Mouse (Mus musculus) midbrain, embryonic 15.5 days (tissue): Measurements from ENCODE around the gene Bcl2. TPM values are rescaled to one million over a fixed set of nuclear protein-coding genes. Genes with fewer than 3 reads are reported as not detected.

Source experiments
- ATAC-seq: fragments of 200-750 bp; cut with Nextera tagmentation; replicated peaks from 2 replicates; pipeline ENCODE4 v1.8.0; 2017; ENCODE audit warnings: moderate TSS enrichment
- H3K27ac ChIP-seq: fragments of 300-500 bp; sonication (generic); 2 replicates; pipeline ENCODE4 v1.5.1; 2015; ENCODE audit warnings: mild to moderate bottlenecking, inconsistent platforms
- H3K27me3 ChIP-seq: fragments of 300-500 bp; sonication (generic); replicated peaks from 2 replicates; pipeline ENCODE4 v1.6.1; 2015; ENCODE audit warnings: inconsistent platforms
- H3K36me3 ChIP-seq: fragments of 300-500 bp; sonication (generic); replicated peaks from 2 replicates; pipeline ENCODE4 v1.6.1; 2015; ENCODE audit warnings: inconsistent platforms
- H3K4me1 ChIP-seq: fragments of 300-500 bp; sonication (generic); 2 replicates; pipeline ENCODE4 v1.6.1; 2015; ENCODE audit warnings: inconsistent platforms
- H3K4me2 ChIP-seq: fragments of 300-500 bp; sonication (generic); 2 replicates; pipeline ENCODE4 v1.6.1; 2015; ENCODE audit warnings: inconsistent platforms, mild to moderate bottlenecking, moderate library complexity
- H3K4me3 ChIP-seq: fragments of 300-500 bp; sonication (generic); 2 replicates; pipeline ENCODE4 v1.5.1; 2015; ENCODE audit warnings: mild to moderate bottlenecking, inconsistent platforms
- H3K9ac ChIP-seq: fragments of 300-500 bp; sonication (generic); 2 replicates; pipeline ENCODE4 v1.6.1; 2015; ENCODE audit warnings: mild to moderate bottlenecking, inconsistent platforms
- H3K9me3 ChIP-seq: fragments of 300-500 bp; sonication (generic); 2 replicates; pipeline ENCODE4 v1.6.1; 2016; ENCODE audit warnings: inconsistent platforms
- WGBS: fragments of 180-500 bp; shearing (Covaris S2); methylation state at CpG from one replicate; pipeline ENCODE4 v1.1.7; 2015; ENCODE audit warnings: mixed read lengths; 5-methylcytosine and 5-hydroxymethylcytosine counted together
- polyA plus RNA-seq: library from polyadenylated mRNA; unstranded; fragments of >200 nt; fragmentation: Nextera tagmentation; extraction: Ambion mirVana; gene quantifications from 2 replicates; pipeline ENCODE4 v1.2.1, GENCODE M21; 2015

Bcl2 gene
- polyA plus RNA-seq, 1 experiment from 2014 or later = 15.6 TPM

DNA sequence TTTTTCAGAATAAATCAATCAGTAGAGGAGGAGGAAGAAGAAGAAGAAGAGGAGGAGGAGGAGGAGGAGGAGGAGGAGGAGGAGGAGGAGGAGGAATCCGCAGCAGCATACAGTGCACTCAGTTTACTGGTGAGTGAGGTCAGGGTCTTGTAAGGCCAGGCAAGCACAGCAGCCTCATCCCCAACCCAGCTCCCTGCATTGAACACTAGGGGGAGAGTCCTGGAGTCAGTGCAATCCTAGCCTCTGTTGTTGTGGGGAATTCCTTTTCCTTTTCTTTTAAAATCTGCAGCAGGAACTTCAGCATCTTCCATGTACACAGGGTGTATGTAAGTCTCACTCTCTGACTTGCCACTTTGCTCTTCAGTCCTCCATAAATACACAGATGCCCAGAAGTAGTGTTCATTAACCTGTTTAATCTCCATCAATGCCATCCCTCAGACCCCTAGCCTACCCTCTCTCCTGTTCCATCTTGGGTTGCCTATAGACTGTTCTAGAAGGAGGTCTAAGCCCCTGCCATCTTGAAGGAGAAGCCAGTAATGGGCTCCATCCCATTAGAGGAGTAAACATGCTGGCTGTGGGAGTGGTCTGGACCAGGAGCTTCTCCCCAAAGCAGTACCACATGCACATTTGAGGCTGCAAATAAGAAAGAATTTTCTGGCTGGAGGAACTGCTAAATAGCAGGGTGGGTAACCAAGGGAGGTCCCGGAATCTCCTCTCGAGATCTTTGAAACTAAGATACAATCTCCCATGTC lies 85.2 kb downstream of the Bcl2 start:
- no peak overlapping the region for H3K9ac ChIP-seq
- no peak overlapping the region for H3K4me2 ChIP-seq
- no peaks in the 10 kb centered on the region for H3K36me3 ChIP-seq
- no peaks in the 10 kb centered on the region for H3K27me3 ChIP-seq
- H3K9me3 ChIP-seq = no peaks in the 10 kb centered on the region
- peak; percentile 48 for ATAC-seq
- peaks cover 13% of the 10 kb centered on the region for H3K4me1 ChIP-seq
- no peak overlapping the region for H3K4me3 ChIP-seq
- 43% methylated on average over 3 of the region's 3 CpGs for WGBS
- H3K27ac ChIP-seq = peak overlapping the region; percentile 54; the same call in 1 of the 2 replicates

GRCm38 (mm10) chr1:106628279-106628678 lies 85.8 kb downstream of the Bcl2 start:
- ATAC-seq = no peak
- no peak overlapping the region for H3K9ac ChIP-seq
- H3K36me3 ChIP-seq = no peaks in the 10 kb centered on the region
- no peak overlapping the region for H3K4me2 ChIP-seq
- no peaks in the 10 kb centered on the region for H3K9me3 ChIP-seq
- no peaks in the 10 kb centered on the region for H3K27me3 ChIP-seq
- H3K4me3 ChIP-seq = no peak overlapping the region
- no peak overlapping the region for H3K27ac ChIP-seq
- peaks cover 13% of the 10 kb centered on the region for H3K4me1 ChIP-seq

DNA sequence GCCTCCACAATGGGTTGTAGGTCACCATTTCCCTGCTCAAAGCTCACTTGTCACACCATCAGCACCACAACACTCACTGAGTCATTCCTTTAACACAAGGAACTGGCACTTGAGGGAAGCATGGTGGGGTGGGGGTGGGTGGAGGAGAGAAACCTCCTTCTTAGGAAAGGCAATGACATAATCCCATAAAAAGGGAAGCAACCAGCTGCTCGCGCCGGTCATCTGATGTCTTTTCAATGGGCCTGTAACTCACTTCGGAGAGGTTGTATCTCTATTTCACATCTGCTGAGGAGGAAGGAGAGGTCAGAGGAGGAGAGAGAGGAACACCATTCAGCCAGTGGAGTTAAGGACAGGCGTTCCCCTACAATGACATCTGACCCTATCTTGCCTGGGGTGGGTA lies 86.8 kb downstream of the Bcl2 start:
- Histone ChIP-seq H3K27ac (no peak overlapping the region), H3K36me3 (no peaks in the 10 kb centered on the region), H3K4me2 (no peak overlapping the region), H3K4me3 (no peak overlapping the region), H3K27me3 (no peaks in the 10 kb centered on the region), H3K9me3 (no peaks in the 10 kb centered on the region), H3K4me1 (peaks cover 13% of the 10 kb centered on the region), H3K9ac (no peak overlapping the region)
- WGBS = 68% methylated on average over 5 of the region's 5 CpGs
- ATAC-seq = no peak

DNA sequence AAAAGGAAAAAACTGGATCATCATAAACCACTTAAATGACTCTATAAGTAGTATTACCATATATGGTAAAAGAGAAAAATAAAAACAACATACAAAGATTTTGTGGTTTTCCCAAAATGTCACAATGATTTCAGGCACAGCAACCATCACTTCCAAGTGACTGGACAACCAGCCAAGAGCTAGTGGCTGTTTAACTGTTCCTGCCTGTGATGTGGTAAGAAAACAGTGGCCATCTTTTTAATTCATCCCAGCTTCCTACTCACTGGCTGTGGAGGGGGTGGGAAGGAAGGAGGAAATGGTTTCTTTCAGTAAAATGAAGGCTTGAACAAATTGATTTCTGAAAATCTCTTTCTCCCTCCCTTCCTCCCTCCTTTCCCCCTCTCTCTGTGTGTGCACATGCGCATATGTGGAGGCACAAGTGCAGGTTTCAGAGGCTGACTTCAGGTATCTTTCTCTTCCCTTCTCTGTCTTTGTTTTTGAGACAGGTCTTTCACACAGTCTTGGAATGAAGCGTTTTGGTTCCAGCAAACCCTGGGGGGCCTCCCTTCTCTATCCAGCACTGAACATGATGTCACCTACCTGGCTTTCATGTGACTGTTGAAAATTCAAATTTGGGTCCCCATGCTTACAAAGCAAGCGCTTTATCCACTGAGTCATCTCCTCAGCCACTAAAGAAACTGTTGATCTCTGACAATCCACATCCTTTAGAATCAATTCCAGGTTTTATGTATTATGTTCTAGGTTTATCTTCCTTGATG lies 93.7 kb downstream of the Bcl2 start:
- ATAC-seq = no peak
- 65% methylated on average over 3 of the region's 3 CpGs for WGBS

DNA sequence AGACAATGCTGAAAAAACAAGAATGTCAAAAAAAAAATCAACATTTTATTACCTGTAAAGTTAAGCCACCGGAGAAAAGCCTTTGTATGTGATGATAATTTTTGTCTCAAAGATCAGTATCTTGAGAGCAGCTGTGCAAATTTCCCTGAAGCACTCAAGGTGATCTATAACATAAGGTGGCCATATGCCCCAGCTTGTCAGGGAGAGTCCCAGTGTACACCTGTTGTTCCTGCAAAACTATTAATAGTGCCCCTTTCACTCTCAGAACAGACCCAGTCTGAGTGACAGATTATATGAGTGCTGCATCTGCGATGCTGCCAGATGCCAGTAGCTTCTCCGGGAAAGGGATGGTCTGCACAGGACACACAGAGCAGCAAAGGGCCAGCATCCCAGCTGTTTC lies 95.3 kb downstream of the Bcl2 start:
- H3K27ac ChIP-seq = no peak overlapping the region
- no peaks in the 10 kb centered on the region for H3K9me3 ChIP-seq
- H3K36me3 ChIP-seq = no peaks in the 10 kb centered on the region
- H3K27me3 ChIP-seq = no peaks in the 10 kb centered on the region
- ATAC-seq = no peak
- no peak overlapping the region for H3K9ac ChIP-seq
- H3K4me2 ChIP-seq = no peak overlapping the region
- H3K4me3 ChIP-seq = no peak overlapping the region
- no peaks in the 10 kb centered on the region for H3K4me1 ChIP-seq
- whole genome bisulfite sequencing = 93% methylated on average over 3 of the region's 3 CpGs

More for the DNA sequence above, 93.7 kb downstream of the Bcl2 start:
- no peaks in the 10 kb centered on the region for H3K4me1 ChIP-seq
- no peaks in the 10 kb centered on the region for H3K9me3 ChIP-seq
- no peak overlapping the region for H3K4me2 ChIP-seq
- no peaks in the 10 kb centered on the region for H3K27me3 ChIP-seq
- H3K27ac ChIP-seq = no peak overlapping the region
- H3K36me3 ChIP-seq = no peaks in the 10 kb centered on the region
- no peak overlapping the region for H3K9ac ChIP-seq
- no peak overlapping the region for H3K4me3 ChIP-seq

- no peaks in the 10 kb centered on the region for H3K27me3 ChIP-seq
- no peak for ATAC-seq
These were observed 97.1 kb downstream of the Bcl2 start for GRCm38 (mm10) chr1:106616955-106617354.

DNA sequence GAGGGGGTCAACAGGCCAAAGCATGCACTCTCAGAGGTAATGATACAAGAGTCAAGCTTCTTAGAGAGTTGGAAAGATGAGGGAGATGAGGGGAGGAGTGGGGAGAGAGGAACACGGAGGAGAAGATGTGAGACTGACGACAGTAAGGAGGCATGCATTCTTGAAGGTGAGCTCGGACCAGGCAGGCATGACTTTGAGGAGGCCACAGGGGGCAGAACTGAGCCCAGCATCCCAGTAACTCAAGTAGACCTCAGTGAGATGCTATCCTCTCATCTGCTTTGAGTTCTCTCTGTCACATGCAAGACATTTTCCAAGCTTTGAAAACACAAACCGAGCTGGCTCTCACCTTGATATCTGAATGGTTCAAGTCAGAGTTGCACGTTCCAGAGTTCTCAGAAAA lies 100.7 kb downstream of the Bcl2 start:
- Histone ChIP-seq H3K4me1 (no peaks in the 10 kb centered on the region; the same call in 1 of the 2 replicates), H3K9me3 (no peaks in the 10 kb centered on the region), H3K27me3 (no peaks in the 10 kb centered on the region), H3K36me3 (no peaks in the 10 kb centered on the region), H3K9ac (no peak overlapping the region), H3K4me3 (no peak overlapping the region), H3K4me2 (no peak overlapping the region), H3K27ac (no peak overlapping the region)
- ATAC-seq = no peak
- WGBS = 89% methylated on average over 5 of the region's 5 CpGs

More at GRCm38 (mm10) chr1:106616955-106617354, 97.1 kb downstream of the Bcl2 start:
- H3K36me3 ChIP-seq = no peaks in the 10 kb centered on the region
- no peaks in the 10 kb centered on the region for H3K9me3 ChIP-seq
- H3K4me1 ChIP-seq = no peaks in the 10 kb centered on the region
- 90% methylated on average over 5 of the region's 5 CpGs for WGBS
- H3K27ac ChIP-seq = no peak overlapping the region
- H3K9ac ChIP-seq = no peak overlapping the region
- no peak overlapping the region for H3K4me2 ChIP-seq
- H3K4me3 ChIP-seq = no peak overlapping the region

DNA sequence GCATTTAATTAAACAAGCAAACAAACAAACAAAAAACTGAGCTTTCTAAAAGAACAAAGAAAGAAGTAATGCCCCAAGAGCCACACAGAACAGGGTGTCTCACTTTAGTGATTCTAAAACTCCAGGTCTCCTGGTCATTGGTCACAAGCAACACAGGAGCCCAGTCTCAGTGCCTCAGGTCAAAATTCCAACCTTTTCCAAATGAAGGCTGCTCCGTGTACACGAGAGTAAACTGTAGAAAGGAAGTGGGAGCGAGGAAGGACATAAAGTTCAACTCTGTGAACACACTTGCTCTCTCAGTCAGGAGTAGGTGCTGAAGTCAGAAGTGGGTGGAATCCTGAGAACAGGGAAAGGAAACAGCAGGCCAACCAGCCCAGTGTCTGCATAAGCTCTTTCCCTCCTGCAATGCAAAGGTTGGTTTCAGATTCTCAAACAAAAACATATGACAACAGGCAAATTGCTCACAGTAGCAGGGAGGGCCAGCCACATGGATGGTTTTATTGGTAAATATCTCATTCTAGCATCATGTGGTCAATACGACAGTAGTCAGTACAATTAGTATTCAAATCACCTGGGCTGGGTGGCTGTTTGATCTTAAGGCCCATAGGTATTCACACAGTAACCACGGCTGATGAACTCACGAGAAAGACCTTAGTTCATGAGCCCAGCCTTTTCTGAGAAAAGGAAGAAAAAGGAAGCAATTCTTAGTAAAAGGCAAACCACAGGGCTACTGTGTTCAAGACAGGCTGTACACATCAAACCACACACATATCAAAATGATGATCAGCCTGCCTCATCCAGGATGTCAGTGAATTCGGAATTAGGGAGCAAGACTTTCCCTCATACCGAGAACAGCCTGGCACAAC lies 101.7 kb downstream of the Bcl2 start:
- Histone ChIP-seq H3K36me3 (no peaks in the 10 kb centered on the region), H3K9me3 (no peaks in the 10 kb centered on the region), H3K4me2 (no peak overlapping the region), H3K27me3 (no peaks in the 10 kb centered on the region), H3K4me1 (no peaks in the 10 kb centered on the region; the same call in 1 of the 2 replicates), H3K4me3 (no peak overlapping the region), H3K9ac (no peak overlapping the region), H3K27ac (no peak overlapping the region)
- ATAC-seq = no peak
- WGBS = 80% methylated on average over 8 of the region's 8 CpGs

GRCm38 (mm10) chr1:106611246-106611645 lies 102.8 kb downstream of the Bcl2 start:
- H3K9me3 ChIP-seq = no peaks in the 10 kb centered on the region
- H3K9ac ChIP-seq = no peak overlapping the region
- H3K27me3 ChIP-seq = no peaks in the 10 kb centered on the region
- no peak overlapping the region for H3K4me3 ChIP-seq
- no peaks in the 10 kb centered on the region; the same call in 1 of the 2 replicates for H3K4me1 ChIP-seq
- no peak overlapping the region for H3K27ac ChIP-seq
- no peaks in the 10 kb centered on the region for H3K36me3 ChIP-seq
- ATAC-seq = peak; percentile 56; the same call in 1 of the 2 replicates
- H3K4me2 ChIP-seq = no peak overlapping the region
- WGBS = 52% methylated on average over 6 of the region's 6 CpGs

DNA sequence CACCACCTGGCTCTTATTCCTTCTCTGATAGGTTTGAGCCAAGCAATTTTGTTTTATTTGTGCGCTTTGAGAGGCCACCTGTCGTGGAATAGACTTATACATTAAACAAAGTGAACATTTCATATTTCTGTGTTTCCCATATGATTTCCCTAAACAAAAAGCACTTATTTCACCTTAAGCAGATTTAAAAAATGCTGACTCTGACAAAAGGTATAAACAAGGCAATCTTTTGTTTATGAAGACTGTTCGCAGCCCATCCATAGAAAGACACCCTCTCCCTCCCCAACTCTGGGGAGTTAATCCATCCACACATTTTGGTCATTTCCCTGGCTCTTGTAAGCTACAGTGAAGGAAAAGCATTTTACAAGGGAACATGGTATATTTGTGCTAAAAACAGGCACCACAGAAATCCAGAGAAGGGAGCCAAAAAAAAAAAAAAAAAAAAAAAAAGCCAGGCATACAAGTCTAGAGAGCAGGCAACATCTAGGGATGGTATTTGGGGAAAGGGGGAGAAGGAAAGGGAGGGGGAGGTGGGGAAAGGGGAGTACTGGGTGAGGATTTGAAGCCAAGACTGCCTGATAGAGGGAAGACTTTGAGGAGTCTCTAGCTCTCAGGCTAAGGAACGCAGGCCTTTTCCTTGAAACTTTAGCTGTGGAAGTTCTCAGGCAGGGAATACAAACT lies 105.8 kb downstream of the Bcl2 start:
- Histone ChIP-seq H3K9ac (no peak overlapping the region), H3K9me3 (no peaks in the 10 kb centered on the region), H3K27ac (no peak overlapping the region), H3K4me3 (no peak overlapping the region), H3K4me2 (no peak overlapping the region), H3K4me1 (peaks cover 8% of the 10 kb centered on the region), H3K36me3 (no peaks in the 10 kb centered on the region), H3K27me3 (no peaks in the 10 kb centered on the region)
- WGBS = 87% methylated on average over 4 of the region's 4 CpGs
- ATAC-seq = no peak

- no peak for ATAC-seq
- Histone ChIP-seq H3K4me2 (no peak overlapping the region), H3K9ac (no peak overlapping the region), H3K36me3 (no peaks in the 10 kb centered on the region), H3K9me3 (no peaks in the 10 kb centered on the region), H3K27ac (no peak overlapping the region), H3K27me3 (no peaks in the 10 kb centered on the region), H3K4me1 (peaks cover 14% of the 10 kb centered on the region), H3K4me3 (no peak overlapping the region)
- 84% methylated on average over 5 of the region's 5 CpGs for WGBS
These were observed 107.1 kb downstream of the Bcl2 start for GRCm38 (mm10) chr1:106606951-106607350.
